Mouse (Mus musculus) limb, embryonic 11.5 days (tissue): Measurements from ENCODE around the gene Zfp653. TPM values are rescaled to one million over a fixed set of nuclear protein-coding genes. Genes with fewer than 3 reads are reported as not detected.

Experiments
- ATAC-seq: fragments of 200-750 bp; cut with Nextera tagmentation; 2 replicates; pipeline ENCODE4 v1.8.0; 2017; ENCODE audit warnings: low read depth; ENCODE audit not compliant: insufficient number of reproducible peaks, low FRiP score, low TSS enrichment
- DNase-seq: peaks from one replicate; pipeline ENCODE4 v3.0.0-alpha.2; 2015; ENCODE audit warnings: low spot score
- H3K27ac ChIP-seq: fragments of 300-500 bp; sonication (generic); replicated peaks from 2 replicates; pipeline ENCODE4 v1.5.1; 2014; ENCODE audit warnings: low read depth, mild to moderate bottlenecking, low read length
- H3K27me3 ChIP-seq: fragments of 300-500 bp; sonication (generic); 2 replicates; pipeline ENCODE4 v1.6.1; 2014; ENCODE audit warnings: mild to moderate bottlenecking, low read length, mixed read lengths; ENCODE audit not compliant: control insufficient read depth, insufficient read depth
- H3K36me3 ChIP-seq: fragments of 300-500 bp; sonication (generic); 2 replicates; pipeline ENCODE4 v1.6.1; 2014; ENCODE audit warnings: mild to moderate bottlenecking, low read length, moderate library complexity, mixed read lengths; ENCODE audit not compliant: control insufficient read depth, insufficient read depth
- H3K4me1 ChIP-seq: fragments of 300-500 bp; sonication (generic); 2 replicates; pipeline ENCODE4 v1.6.1; 2014; ENCODE audit warnings: low read length, mixed read lengths; ENCODE audit not compliant: control insufficient read depth, insufficient read depth
- H3K4me2 ChIP-seq: fragments of 300-500 bp; sonication (generic); 2 replicates; pipeline ENCODE4 v1.6.1; 2014; ENCODE audit warnings: low read depth, mild to moderate bottlenecking, moderate library complexity; ENCODE audit not compliant: severe bottlenecking
- H3K4me3 ChIP-seq: fragments of 300-500 bp; sonication (generic); 2 replicates; pipeline ENCODE4 v1.5.1; 2014; ENCODE audit warnings: low read depth, low read length
- H3K9ac ChIP-seq: fragments of 300-500 bp; sonication (generic); 2 replicates; pipeline ENCODE4 v1.6.1; 2014; ENCODE audit warnings: mild to moderate bottlenecking, low read length
- H3K9me3 ChIP-seq: fragments of 300-500 bp; sonication (generic); 2 replicates; pipeline ENCODE4 v1.6.1; 2016; ENCODE audit warnings: low read length; ENCODE audit not compliant: control insufficient read depth
- WGBS: fragments of 180-500 bp; shearing (Covaris S2); extraction: QIAGEN DNeasy Blood & Tissue Kit; methylation state at CpG from one replicate; pipeline ENCODE4 v1.1.7; 2014; 5-methylcytosine and 5-hydroxymethylcytosine counted together
- polyA plus RNA-seq: library from polyadenylated mRNA; unstranded; fragments of >200 nt; fragmentation: Nextera tagmentation; extraction: Ambion mirVana; gene quantifications from 2 replicates; pipeline ENCODE4 v1.2.1, GENCODE M21; 2014

The Zfp653 gene
- 5.8 and 8.7 TPM in 2 replicates for polyA plus RNA-seq

GRCm38 (mm10) chr9:22070791-22071573 lies at the start of gene Zfp653, which contains the start of gene Gm49318:
Zfp653 (minus strand) TSS chr9:22071376.
Gm49318 (minus strand) TSS chr9:22071259.
- whole genome bisulfite sequencing: 0% methylated on average over 74 of the region's 87 CpGs
- ATAC-seq (peak; percentile 94), DNase-seq (peak; percentile 96)
- Histone ChIP-seq H3K36me3 (0 out of 2 replicates have a peak, but pooled peaks cover 2% of the 10 kb centered on the region), H3K4me1 (peaks cover 5% of the 10 kb centered on the region; the same call in 1 of the 2 replicates), H3K9me3 (no peaks in the 10 kb centered on the region), H3K4me3 (peak within 1 kb of the TSS; percentile 62), H3K27me3 (no peaks in the 10 kb centered on the region), H3K27ac (peak within 1 kb of the TSS; percentile 94), H3K9ac (peak within 1 kb of the TSS; percentile 82), H3K4me2 (peak within 1 kb of the TSS; percentile 36)

GRCm38 (mm10) chr9:22119543-22119942 lies 48.4 kb upstream of the Zfp653 start:
- H3K36me3 ChIP-seq: no peaks in the 10 kb centered on the region
- peaks cover 8% of the 10 kb centered on the region; the same call in 1 of the 2 replicates for H3K4me1 ChIP-seq
- no peaks in the 10 kb centered on the region for H3K9me3 ChIP-seq
- no peak overlapping the region for H3K9ac ChIP-seq
- no peak overlapping the region for H3K4me2 ChIP-seq
- no peak overlapping the region for H3K4me3 ChIP-seq
- no peaks in the 10 kb centered on the region for H3K27me3 ChIP-seq
- DNase-seq (no peak), ATAC-seq (no peak)
- WGBS: 96% methylated on average over 4 of the region's 4 CpGs
- no peak overlapping the region for H3K27ac ChIP-seq

GRCm38 (mm10) chr9:22117754-22118456 lies 46.7 kb upstream of the Zfp653 start:
- Histone ChIP-seq H3K4me3 (peak overlapping the region; percentile 85), H3K4me2 (peak overlapping the region; percentile 73), H3K9me3 (no peaks in the 10 kb centered on the region), H3K9ac (no peak overlapping the region), H3K27me3 (no peaks in the 10 kb centered on the region), H3K27ac (no peak overlapping the region), H3K4me1 (peaks cover 8% of the 10 kb centered on the region; the same call in 1 of the 2 replicates), H3K36me3 (peaks cover 2% of the 10 kb centered on the region; the same call in 1 of the 2 replicates)
- no peak for ATAC-seq
- 44% methylated on average over 10 of the region's 10 CpGs for WGBS
- peak; percentile 54 for DNase-seq

GRCm38 (mm10) chr9:22116740-22117426 lies 45.7 kb upstream of the Zfp653 start, which contains the start of gene Elof1:
Elof1 (minus strand) TSS chr9:22117172.
- peak; percentile 93 for ATAC-seq
- H3K27ac ChIP-seq: peak within 1 kb of the TSS; percentile 59; the same call in 1 of the 2 replicates
- DNase-seq: peak; percentile 96
- H3K9me3 ChIP-seq: no peaks in the 10 kb centered on the region
- H3K4me2 ChIP-seq: peak within 1 kb of the TSS; percentile 73
- H3K36me3 ChIP-seq: peaks cover 2% of the 10 kb centered on the region; the same call in 1 of the 2 replicates
- no peaks in the 10 kb centered on the region for H3K27me3 ChIP-seq
- H3K9ac ChIP-seq: peak within 1 kb of the TSS; percentile 91
- under 1% methylated on average over 52 of the region's 52 CpGs for WGBS
- peak within 1 kb of the TSS; percentile 85 for H3K4me3 ChIP-seq
- H3K4me1 ChIP-seq: peaks cover 8% of the 10 kb centered on the region; the same call in 1 of the 2 replicates

GRCm38 (mm10) chr9:22116086-22116485 lies 44.9 kb upstream of the Zfp653 start:
- H3K27ac ChIP-seq: no peak overlapping the region
- H3K4me2 ChIP-seq: peak overlapping the region; percentile 73
- peak overlapping the region; percentile 91 for H3K9ac ChIP-seq
- H3K36me3 ChIP-seq: peaks cover 2% of the 10 kb centered on the region; the same call in 1 of the 2 replicates
- no peaks in the 10 kb centered on the region for H3K27me3 ChIP-seq
- DNase-seq: no peak
- no peak for ATAC-seq
- no peaks in the 10 kb centered on the region for H3K9me3 ChIP-seq
- H3K4me1 ChIP-seq: peaks cover 8% of the 10 kb centered on the region; the same call in 1 of the 2 replicates
- peak overlapping the region; percentile 85 for H3K4me3 ChIP-seq
- WGBS: 38% methylated on average over 15 of the region's 15 CpGs

- 96% methylated on average over 4 of the region's 4 CpGs for WGBS
- H3K4me1 ChIP-seq: peaks cover 8% of the 10 kb centered on the region; the same call in 1 of the 2 replicates
- ATAC-seq (no peak), DNase-seq (no peak)
- H3K9ac ChIP-seq: no peak overlapping the region; the same call in 1 of the 2 replicates
- peak overlapping the region; percentile 85; the same call in 1 of the 2 replicates for H3K4me3 ChIP-seq
- no peaks in the 10 kb centered on the region for H3K27me3 ChIP-seq
- no peaks in the 10 kb centered on the region for H3K9me3 ChIP-seq
- no peak overlapping the region for H3K27ac ChIP-seq
- H3K4me2 ChIP-seq: peak overlapping the region; percentile 73
- H3K36me3 ChIP-seq: peaks cover 2% of the 10 kb centered on the region; the same call in 1 of the 2 replicates
These were observed 44.5 kb upstream of the Zfp653 start for GRCm38 (mm10) chr9:22115635-22116034.

- WGBS: 92% methylated on average over 9 of the region's 9 CpGs
- Histone ChIP-seq H3K36me3 (peaks cover 4% of the 10 kb centered on the region; the same call in 1 of the 2 replicates), H3K27me3 (no peaks in the 10 kb centered on the region), H3K9ac (no peak overlapping the region), H3K9me3 (no peaks in the 10 kb centered on the region), H3K4me3 (no peak overlapping the region), H3K4me2 (no peak overlapping the region), H3K27ac (no peak overlapping the region), H3K4me1 (no peaks in the 10 kb centered on the region)
- DNase-seq (no peak), ATAC-seq (no peak)
These were observed 37.0 kb upstream of the Zfp653 start for GRCm38 (mm10) chr9:22108194-22108593.
